Mouse (Mus musculus) MEL (cell line): ENCODE measurements around the gene Pafah1b1.
A peak's percentile ranks its signal among the peaks of the same experiment; 100 is the strongest.

ENCODE experiments used
- CHD1 ChIP-seq: IDR thresholded peaks from 2 replicates; pipeline ENCODE4 v1.6.1; 2012; ENCODE audit warnings: low read depth, mild to moderate bottlenecking, inconsistent platforms, low read length, improper control_type of control experiment
- CTCF ChIP-seq, 3 experiments: IDR thresholded peaks in 2 of 3; conservative IDR thresholded peaks in 1 of 3; 2 replicates each; pipeline ENCODE4 v1.5.1; 2011 to 2012; ENCODE audit warnings: low read length in 3 of 3, low read depth in 2 of 3, mild to moderate bottlenecking in 2 of 3, improper control_type of control experiment in 1 of 3, inconsistent platforms in 1 of 3, mixed read lengths in 1 of 3, moderate library complexity in 1 of 3; ENCODE audit not compliant: control insufficient read depth in 1 of 3, insufficient read depth in 1 of 3, poor library complexity in 1 of 3, severe bottlenecking in 1 of 3
- ETS1 ChIP-seq: IDR thresholded peaks from 2 replicates; pipeline ENCODE4 v1.6.1; 2012; ENCODE audit warnings: low read depth, mild to moderate bottlenecking, inconsistent platforms, low read length, improper control_type of control experiment, moderate library complexity
- HCFC1 ChIP-seq: IDR thresholded peaks from 2 replicates; pipeline ENCODE4 v1.6.1; 2012; ENCODE audit warnings: low read depth, mild to moderate bottlenecking, inconsistent platforms, low read length, improper control_type of control experiment, moderate library complexity
- JUND ChIP-seq: IDR thresholded peaks from 2 replicates; pipeline ENCODE4 v1.6.1; 2011; ENCODE audit warnings: low read depth, mild to moderate bottlenecking, improper control_type of control experiment, low read length
- MAX ChIP-seq: IDR thresholded peaks from 2 replicates; pipeline ENCODE4 v1.6.1; 2011; ENCODE audit warnings: low read length, improper control_type of control experiment
- MEF2A ChIP-seq: IDR thresholded peaks from 2 replicates; pipeline ENCODE4 v1.6.1; 2014; ENCODE audit warnings: low read depth, mild to moderate bottlenecking, inconsistent platforms, low read length, improper control_type of control experiment; ENCODE audit not compliant: poor library complexity, insufficient replicate concordance, severe bottlenecking; ENCODE audit errors: extremely low read depth
- NRF1 ChIP-seq: IDR thresholded peaks from 2 replicates; pipeline ENCODE4 v1.6.1; 2014; ENCODE audit warnings: low read depth, mild to moderate bottlenecking, inconsistent platforms, low read length, improper control_type of control experiment, moderate library complexity; ENCODE audit not compliant: poor library complexity, insufficient read depth, severe bottlenecking
- POLR2A ChIP-seq, 2 experiments: IDR thresholded peaks; 2 replicates each; pipeline ENCODE4 v1.6.1; 2011 to 2012; ENCODE audit warnings: low read length in 2 of 2, mild to moderate bottlenecking in 2 of 2, control low read depth in 1 of 2, improper control_type of control experiment in 1 of 2, low read depth in 1 of 2, moderate library complexity in 1 of 2; ENCODE audit not compliant: control insufficient read depth in 1 of 2, insufficient read depth in 1 of 2, poor library complexity in 1 of 2

GRCm38 (mm10) chr11:74665631-74666283, 58.7 kb downstream of the Pafah1b1 start:
- TF ChIP-seq POLR2A (IDR thresholded peaks at IDR 0.05; ENCODE audit: control insufficient read depth in 1 of 2, insufficient read depth in 1 of 2, low read depth in 1 of 2, low read length in 2 of 2, poor library complexity in 1 of 2) (peak in 1 of 2 experiments; percentile 15; a peak in 2 of 4 replicates), MEF2A (no peak), NRF1 (no peak), CTCF (IDR thresholded peaks at IDR 0.05 in 2 of 3, conservative IDR thresholded peaks at IDR 0.05 in 1 of 3; ENCODE audit: control insufficient read depth in 1 of 3, insufficient read depth in 1 of 3, low read depth in 2 of 3, low read length in 3 of 3, poor library complexity in 1 of 3, severe bottlenecking in 1 of 3) (no peak), HCFC1 (no peak), JUND (no peak), ETS1 (no peak), CHD1 (no peak), MAX (no peak)
